Mouse (Mus musculus) heart, embryonic 12.5 days (tissue): ENCODE measurements around the gene Efs. TPM values are rescaled to one million over a fixed set of nuclear protein-coding genes. Genes with fewer than 3 reads are reported as not detected.
A peak's percentile ranks its signal among the peaks of the same experiment; 100 is the strongest.

ENCODE experiments used
- ATAC-seq: fragments of 200-750 bp; cut with Nextera tagmentation; 2 replicates; pipeline ENCODE4 v1.8.0; 2017; ENCODE audit warnings: moderate TSS enrichment, moderate library complexity; ENCODE audit not compliant: insufficient number of reproducible peaks, low FRiP score
- H3K27ac ChIP-seq: fragments of 300-500 bp; sonication (generic); 2 replicates; pipeline ENCODE4 v1.5.1; 2016; ENCODE audit warnings: mild to moderate bottlenecking, moderate library complexity; ENCODE audit not compliant: poor library complexity, severe bottlenecking
- H3K27me3 ChIP-seq: fragments of 300-500 bp; sonication (generic); replicated peaks from 2 replicates; pipeline ENCODE4 v1.6.1; 2016; ENCODE audit warnings: mild to moderate bottlenecking, moderate library complexity
- H3K36me3 ChIP-seq: fragments of 300-500 bp; sonication (generic); 2 replicates; pipeline ENCODE4 v1.6.1; 2016; ENCODE audit warnings: mild to moderate bottlenecking, moderate library complexity
- H3K4me1 ChIP-seq: fragments of 300-500 bp; sonication (generic); replicated peaks from 2 replicates; pipeline ENCODE4 v1.6.1; 2016; ENCODE audit warnings: mild to moderate bottlenecking
- H3K4me2 ChIP-seq: fragments of 300-500 bp; sonication (generic); 2 replicates; pipeline ENCODE4 v1.6.1; 2016; ENCODE audit warnings: mild to moderate bottlenecking, moderate library complexity
- H3K4me3 ChIP-seq: fragments of 300-500 bp; sonication (generic); 2 replicates; pipeline ENCODE4 v1.5.1; 2016; ENCODE audit warnings: mild to moderate bottlenecking
- H3K9ac ChIP-seq: fragments of 300-500 bp; sonication (generic); 2 replicates; pipeline ENCODE4 v1.6.1; 2016; ENCODE audit warnings: mild to moderate bottlenecking, moderate library complexity
- H3K9me3 ChIP-seq: fragments of 300-500 bp; sonication (generic); replicated peaks from 2 replicates; pipeline ENCODE4 v1.6.1; 2016; ENCODE audit warnings: mild to moderate bottlenecking, moderate library complexity
- WGBS: fragments of 180-500 bp; shearing (Covaris S2); methylation state at CpG from one replicate; pipeline ENCODE4 v1.1.7; 2016; 5-methylcytosine and 5-hydroxymethylcytosine counted together
- polyA plus RNA-seq: library from polyadenylated mRNA; unstranded; fragments of >200 nt; fragmentation: Nextera tagmentation; extraction: Ambion mirVana; gene quantifications from 2 replicates; pipeline ENCODE4 v1.2.1, GENCODE M21; 2016

Efs gene
- polyA plus RNA-seq, 1 experiment from 2014 or later, result 15.0 TPM

GRCm38 (mm10) chr14:54937361-54938182 lies 11.6 kb upstream of the Efs start:
- Histone ChIP-seq H3K4me3 (no peak overlapping the region), H3K4me1 (peaks cover 17% of the 10 kb centered on the region), H3K27me3 (peaks cover 10% of the 10 kb centered on the region; the same call in 1 of the 2 replicates), H3K9ac (no peak overlapping the region; the same call in 1 of the 2 replicates), H3K9me3 (no peaks in the 10 kb centered on the region), H3K36me3 (peaks cover 19% of the 10 kb centered on the region), H3K27ac (no peak overlapping the region), H3K4me2 (no peak overlapping the region)
- ATAC-seq, result 0 out of 2 replicates have a peak, but pooled peaks have one; percentile 8
- WGBS, result 64% methylated on average over 16 of the region's 16 CpGs

- Histone ChIP-seq H3K4me3 (no peak overlapping the region), H3K4me1 (peaks cover 18% of the 10 kb centered on the region), H3K36me3 (peaks cover 11% of the 10 kb centered on the region), H3K9ac (peak overlapping the region; percentile 21; the same call in 1 of the 2 replicates), H3K27me3 (peaks cover 10% of the 10 kb centered on the region; the same call in 1 of the 2 replicates), H3K4me2 (no peak overlapping the region), H3K27ac (0 out of 2 replicates have a peak overlapping the region, but pooled peaks have one; percentile 5), H3K9me3 (no peaks in the 10 kb centered on the region)
- WGBS, result 30% methylated on average over 6 of the region's 6 CpGs
- no peak for ATAC-seq
These were observed 10.9 kb upstream of the Efs start for GRCm38 (mm10) chr14:54936831-54937160.

DNA sequence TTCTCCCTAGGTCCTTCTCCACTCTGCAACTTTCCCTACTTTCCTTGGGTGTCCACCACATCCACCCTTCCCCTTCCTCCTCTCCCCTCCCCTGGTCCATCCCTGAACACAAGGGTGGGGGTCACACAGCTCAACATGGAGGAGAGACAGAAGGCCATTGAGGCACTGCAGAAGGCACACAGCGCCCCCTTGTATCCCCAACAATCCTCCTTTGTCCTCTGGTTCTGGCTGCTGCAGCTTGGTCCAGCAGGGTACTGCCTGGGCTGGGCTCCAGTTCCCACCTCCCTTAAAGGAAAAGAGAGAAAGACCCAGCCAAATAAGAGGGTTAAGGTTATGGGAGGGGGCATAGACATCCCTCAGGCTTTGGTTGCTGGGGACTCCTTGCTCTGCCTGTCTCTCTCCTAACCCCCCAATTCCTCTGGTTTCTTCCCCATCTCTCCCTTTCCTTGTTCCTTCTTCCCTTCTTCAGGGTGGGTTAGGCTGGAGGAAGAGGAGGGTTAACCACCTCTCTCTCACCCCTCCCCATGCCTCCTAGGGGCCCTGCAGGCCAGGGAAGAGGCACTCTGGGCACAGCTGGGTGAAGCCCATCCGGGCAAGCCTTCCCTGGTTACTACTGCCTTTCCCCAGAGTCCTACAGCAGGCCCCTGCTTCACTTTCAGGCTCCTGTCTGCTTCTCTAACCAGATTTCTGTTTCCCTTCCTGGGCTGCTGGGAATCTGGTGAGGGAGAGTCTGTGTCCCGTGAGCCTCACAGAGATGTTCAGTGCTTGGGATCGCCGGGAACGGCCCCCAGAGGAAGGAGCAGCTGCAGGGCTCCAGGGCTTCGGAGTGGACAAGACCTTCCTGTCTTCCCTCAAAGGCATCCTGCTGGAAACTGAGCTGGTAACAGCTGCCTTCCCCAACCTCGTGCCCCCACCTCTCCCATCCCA lies 10.2 kb upstream of the Efs start, which contains the start of gene Cmtm5:
Cmtm5 (plus strand) TSS at position 358 of the 927 bp plus-strand sequence.
- Histone ChIP-seq H3K27me3 (peaks cover 10% of the 10 kb centered on the region; the same call in 1 of the 2 replicates), H3K9me3 (no peaks in the 10 kb centered on the region), H3K4me3 (no peak within 1 kb of the TSS), H3K4me1 (peaks cover 14% of the 10 kb centered on the region), H3K36me3 (peaks cover 5% of the 10 kb centered on the region), H3K4me2 (no peak within 1 kb of the TSS), H3K27ac (0 out of 2 replicates have a peak within 1 kb of the TSS, but pooled peaks have one; percentile 5), H3K9ac (peak within 1 kb of the TSS; percentile 21; the same call in 1 of the 2 replicates)
- WGBS, result 21% methylated on average over 8 of the region's 8 CpGs
- no peak for ATAC-seq

- Histone ChIP-seq H3K9me3 (no peaks in the 10 kb centered on the region), H3K36me3 (no peaks in the 10 kb centered on the region), H3K27ac (no peak within 1 kb of the TSS), H3K4me3 (no peak within 1 kb of the TSS), H3K9ac (peak within 1 kb of the TSS; percentile 40; the same call in 1 of the 2 replicates), H3K27me3 (peaks cover 23% of the 10 kb centered on the region), H3K4me2 (no peak within 1 kb of the TSS), H3K4me1 (peaks cover 20% of the 10 kb centered on the region)
- 39% methylated on average over 6 of the region's 6 CpGs for WGBS
- ATAC-seq, result no peak
These were observed 6.8 kb upstream of the Efs start, which contains the start of gene Il25 for GRCm38 (mm10) chr14:54932645-54933150. Gene Il25, plus strand, starts transcription at chr14:54932695.

DNA sequence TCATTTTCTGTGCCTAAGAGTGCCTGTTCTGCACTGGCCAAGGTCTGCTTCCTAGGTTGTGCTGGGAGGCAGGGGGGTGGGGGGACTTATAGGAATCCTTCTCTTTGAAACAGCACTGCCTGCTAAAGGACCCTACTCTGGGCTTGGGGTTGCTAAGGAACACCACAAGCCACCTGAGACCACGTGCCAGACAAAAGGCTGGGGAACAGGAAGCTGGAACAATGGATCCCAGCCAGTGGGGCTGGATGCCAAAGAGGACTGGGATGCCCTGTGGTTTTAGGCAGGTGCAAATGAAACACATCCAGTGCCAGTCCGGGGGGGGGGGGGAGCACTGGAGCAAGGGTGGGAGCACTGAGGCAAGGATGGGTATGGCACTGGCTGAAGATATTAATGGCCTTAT lies 4.5 kb upstream of the Efs start:
- Histone ChIP-seq H3K9ac (no peak overlapping the region), H3K4me3 (no peak overlapping the region), H3K4me2 (no peak overlapping the region), H3K4me1 (peaks cover 30% of the 10 kb centered on the region), H3K36me3 (no peaks in the 10 kb centered on the region), H3K9me3 (no peaks in the 10 kb centered on the region), H3K27ac (no peak overlapping the region), H3K27me3 (peaks cover 32% of the 10 kb centered on the region)
- ATAC-seq, result no peak
- 25% methylated on average over 2 of the region's 2 CpGs for WGBS

- WGBS, result 53% methylated on average over 5 of the region's 5 CpGs
- peaks cover 26% of the 10 kb centered on the region for H3K27me3 ChIP-seq
- H3K4me3 ChIP-seq, result no peak overlapping the region
- H3K36me3 ChIP-seq, result no peaks in the 10 kb centered on the region
- no peak for ATAC-seq
- peaks cover 36% of the 10 kb centered on the region for H3K4me1 ChIP-seq
- H3K9me3 ChIP-seq, result no peaks in the 10 kb centered on the region
- no peak overlapping the region for H3K9ac ChIP-seq
- H3K4me2 ChIP-seq, result no peak overlapping the region
- no peak overlapping the region for H3K27ac ChIP-seq
These were observed 3.9 kb upstream of the Efs start for GRCm38 (mm10) chr14:54929801-54930200.

GRCm38 (mm10) chr14:54927296-54927695 lies 1.4 kb upstream of the Efs start:
- H3K4me3 ChIP-seq, result peak overlapping the region; percentile 65; the same call in 1 of the 2 replicates
- 25% methylated on average over 7 of the region's 7 CpGs for WGBS
- peak overlapping the region; percentile 81 for H3K9ac ChIP-seq
- H3K27ac ChIP-seq, result peak overlapping the region; percentile 85; the same call in 1 of the 2 replicates
- H3K4me1 ChIP-seq, result peaks cover 45% of the 10 kb centered on the region
- H3K27me3 ChIP-seq, result peaks cover 26% of the 10 kb centered on the region
- H3K9me3 ChIP-seq, result no peaks in the 10 kb centered on the region
- H3K4me2 ChIP-seq, result peak overlapping the region; percentile 92
- no peaks in the 10 kb centered on the region for H3K36me3 ChIP-seq
- no peak for ATAC-seq

- Histone ChIP-seq H3K4me3 (peak overlapping the region; percentile 65), H3K9ac (peak overlapping the region; percentile 81), H3K27ac (peak overlapping the region; percentile 85), H3K36me3 (peaks cover under 1% of the 10 kb centered on the region; the same call in 1 of the 2 replicates), H3K4me1 (peaks cover 45% of the 10 kb centered on the region), H3K4me2 (peak overlapping the region; percentile 92), H3K9me3 (peaks cover 1% of the 10 kb centered on the region; the same call in 1 of the 2 replicates), H3K27me3 (peaks cover 26% of the 10 kb centered on the region)
- peak; percentile 54 for ATAC-seq
- 1% methylated on average over 46 of the region's 58 CpGs for WGBS
These were observed 654 bp upstream of the Efs start for GRCm38 (mm10) chr14:54926401-54927158.

- Histone ChIP-seq H3K4me3 (peak overlapping the region; percentile 65), H3K27me3 (peaks cover 26% of the 10 kb centered on the region), H3K4me1 (peaks cover 42% of the 10 kb centered on the region), H3K9me3 (peaks cover 11% of the 10 kb centered on the region), H3K27ac (peak overlapping the region; percentile 85), H3K9ac (peak overlapping the region; percentile 81), H3K4me2 (peak overlapping the region; percentile 92), H3K36me3 (peaks cover 18% of the 10 kb centered on the region)
- WGBS, result 23% methylated on average over 7 of the region's 7 CpGs
- ATAC-seq, result peak; percentile 71
These were observed 1.1 kb downstream of the Efs start for GRCm38 (mm10) chr14:54924641-54925348.
